Mouse (Mus musculus) heart, embryonic 15.5 days (tissue): Measurements from ENCODE around the gene Wdr66. TPM values are rescaled to one million over a fixed set of nuclear protein-coding genes. Genes with fewer than 3 reads are reported as not detected.

Experiments
- ATAC-seq: fragments of 200-750 bp; cut with Nextera tagmentation; replicated peaks from 2 replicates; pipeline ENCODE4 v1.8.0; 2017; ENCODE audit warnings: low read depth, moderate TSS enrichment; ENCODE audit not compliant: insufficient number of reproducible peaks, insufficient read depth, low FRiP score
- H3K27ac ChIP-seq: fragments of 300-500 bp; sonication (generic); 2 replicates; pipeline ENCODE4 v1.5.1; 2015; ENCODE audit warnings: mild to moderate bottlenecking, inconsistent platforms
- H3K27me3 ChIP-seq: fragments of 300-500 bp; sonication (generic); 2 replicates; pipeline ENCODE4 v1.6.1; 2015; ENCODE audit warnings: inconsistent platforms
- H3K36me3 ChIP-seq: fragments of 300-500 bp; sonication (generic); 2 replicates; pipeline ENCODE4 v1.6.1; 2015; ENCODE audit warnings: mild to moderate bottlenecking, inconsistent platforms
- H3K4me1 ChIP-seq: fragments of 300-500 bp; sonication (generic); replicated peaks from 2 replicates; pipeline ENCODE4 v1.6.1; 2015; ENCODE audit warnings: inconsistent platforms
- H3K4me2 ChIP-seq: fragments of 300-500 bp; sonication (generic); 2 replicates; pipeline ENCODE4 v1.6.1; 2015; ENCODE audit warnings: inconsistent platforms, mild to moderate bottlenecking, moderate library complexity
- H3K4me3 ChIP-seq: fragments of 300-500 bp; sonication (generic); 2 replicates; pipeline ENCODE4 v1.5.1; 2015; ENCODE audit warnings: mild to moderate bottlenecking, inconsistent platforms
- H3K9ac ChIP-seq: fragments of 300-500 bp; sonication (generic); 2 replicates; pipeline ENCODE4 v1.6.1; 2015; ENCODE audit warnings: mild to moderate bottlenecking, inconsistent platforms
- H3K9me3 ChIP-seq: fragments of 300-500 bp; sonication (generic); replicated peaks from 2 replicates; pipeline ENCODE4 v1.6.1; 2016; ENCODE audit warnings: inconsistent platforms
- WGBS: fragments of 180-500 bp; shearing (Covaris S2); methylation state at CpG from one replicate; pipeline ENCODE4 v1.1.7; 2015; ENCODE audit warnings: mixed read lengths; 5-methylcytosine and 5-hydroxymethylcytosine counted together
- polyA plus RNA-seq: library from polyadenylated mRNA; unstranded; fragments of >200 nt; fragmentation: Nextera tagmentation; extraction: Ambion mirVana; gene quantifications from 2 replicates; pipeline ENCODE4 v1.2.1, GENCODE M21; 2015

Wdr66 gene
- polyA plus RNA-seq, 1 experiment from 2014 or later, result 3.5 TPM

GRCm38 (mm10) chr5:123344963-123345852 is 93.3 kb downstream of the Wdr66 start:
- peak; percentile 44 for ATAC-seq
- WGBS, result under 1% methylated on average over 83 of the region's 87 CpGs
- peak overlapping the region; percentile 90 for H3K9ac ChIP-seq
- no peaks in the 10 kb centered on the region for H3K9me3 ChIP-seq
- peak overlapping the region; percentile 91 for H3K4me2 ChIP-seq
- no peaks in the 10 kb centered on the region for H3K36me3 ChIP-seq
- H3K27me3 ChIP-seq, result no peaks in the 10 kb centered on the region
- H3K4me3 ChIP-seq, result peak overlapping the region; percentile 88
- peak overlapping the region; percentile 97 for H3K27ac ChIP-seq
- H3K4me1 ChIP-seq, result peaks cover 36% of the 10 kb centered on the region

DNA sequence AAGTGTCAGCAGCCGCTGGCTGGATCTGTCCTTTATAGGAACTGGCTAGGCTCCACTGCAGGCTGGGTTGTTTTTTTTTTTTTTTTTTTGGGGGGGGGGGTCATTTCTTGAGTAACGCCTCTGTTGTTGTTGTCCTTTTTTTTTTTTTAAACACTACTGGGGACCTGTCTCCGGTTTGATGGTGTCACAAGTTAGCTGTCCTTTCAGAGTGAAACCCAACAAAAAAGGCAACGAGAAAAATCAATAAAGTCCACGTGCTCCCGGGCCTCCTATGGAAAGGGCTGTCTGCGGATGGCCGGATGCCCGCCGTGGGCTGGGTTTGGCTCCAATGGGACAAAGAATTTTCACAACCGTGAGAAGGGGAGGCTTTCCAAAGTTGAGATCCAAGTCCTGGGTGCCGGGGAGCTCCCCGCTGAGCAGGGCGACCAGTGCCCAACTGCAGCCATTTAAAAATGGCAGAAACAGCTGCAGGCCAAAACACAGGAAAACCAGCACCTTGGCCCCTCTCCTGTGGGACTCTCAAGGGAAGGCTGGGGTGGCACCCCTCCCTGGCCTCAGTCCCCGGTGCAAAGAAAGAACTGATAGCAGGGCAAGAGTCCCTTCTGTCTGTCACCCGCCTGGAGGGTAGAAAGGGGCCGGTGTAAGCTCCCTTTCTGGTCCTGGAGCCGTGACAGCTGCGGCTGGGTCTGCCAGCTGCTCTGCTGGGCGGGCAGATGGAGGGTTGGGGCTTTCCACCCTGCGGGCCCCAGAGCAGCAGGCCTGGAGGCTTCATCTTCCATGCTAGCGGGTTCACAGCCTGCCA is 94.2 kb downstream of the Wdr66 start:
- H3K27me3 ChIP-seq, result no peaks in the 10 kb centered on the region
- peak overlapping the region; percentile 91 for H3K4me2 ChIP-seq
- H3K9me3 ChIP-seq, result no peaks in the 10 kb centered on the region
- H3K4me1 ChIP-seq, result peaks cover 45% of the 10 kb centered on the region
- 3% methylated on average over 22 of the region's 22 CpGs for WGBS
- H3K27ac ChIP-seq, result peak overlapping the region; percentile 97
- peak overlapping the region; percentile 90 for H3K9ac ChIP-seq
- no peaks in the 10 kb centered on the region for H3K36me3 ChIP-seq
- ATAC-seq, result peak; percentile 38
- H3K4me3 ChIP-seq, result peak overlapping the region; percentile 88

GRCm38 (mm10) chr5:123346701-123347270 is 94.9 kb downstream of the Wdr66 start:
- WGBS, result 67% methylated on average over 7 of the region's 7 CpGs
- H3K4me1 ChIP-seq, result peaks cover 49% of the 10 kb centered on the region
- peak overlapping the region; percentile 88 for H3K4me3 ChIP-seq
- H3K27me3 ChIP-seq, result no peaks in the 10 kb centered on the region
- H3K4me2 ChIP-seq, result peak overlapping the region; percentile 91
- H3K36me3 ChIP-seq, result no peaks in the 10 kb centered on the region
- peak overlapping the region; percentile 48 for H3K9ac ChIP-seq
- no peak for ATAC-seq
- no peaks in the 10 kb centered on the region for H3K9me3 ChIP-seq
- H3K27ac ChIP-seq, result peak overlapping the region; percentile 97

DNA sequence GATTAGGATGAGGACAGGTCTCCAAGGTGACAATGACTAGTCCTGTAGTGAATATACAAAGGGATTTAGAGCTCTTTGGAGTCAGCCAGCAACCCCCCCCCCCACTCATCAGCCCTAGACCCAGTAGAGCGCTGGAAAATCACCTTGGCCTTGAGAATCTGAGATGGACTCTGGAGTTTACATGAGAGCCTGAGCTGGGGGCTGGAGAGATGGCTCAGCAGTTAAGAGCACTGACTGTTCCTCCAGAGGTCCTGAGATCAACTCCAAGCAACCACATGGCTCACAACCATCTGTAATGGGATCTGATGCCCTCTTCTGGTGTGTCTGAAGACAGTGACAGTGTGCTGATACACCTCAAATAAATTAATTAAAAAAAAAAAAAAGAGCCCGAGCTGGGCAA is 96.1 kb downstream of the Wdr66 start:
- Histone ChIP-seq H3K27me3 (no peaks in the 10 kb centered on the region), H3K9ac (no peak overlapping the region), H3K4me3 (no peak overlapping the region), H3K36me3 (no peaks in the 10 kb centered on the region), H3K4me1 (peaks cover 56% of the 10 kb centered on the region), H3K27ac (no peak overlapping the region), H3K4me2 (no peak overlapping the region), H3K9me3 (no peaks in the 10 kb centered on the region)
- ATAC-seq, result no peak
- 76% methylated on average over 2 of the region's 2 CpGs for WGBS

- Histone ChIP-seq H3K4me3 (no peak overlapping the region), H3K9me3 (no peaks in the 10 kb centered on the region), H3K36me3 (0 out of 2 replicates have a peak, but pooled peaks cover under 1% of the 10 kb centered on the region), H3K4me2 (no peak overlapping the region), H3K9ac (no peak overlapping the region), H3K4me1 (peaks cover 56% of the 10 kb centered on the region), H3K27ac (peak overlapping the region; percentile 32), H3K27me3 (no peaks in the 10 kb centered on the region)
- 45% methylated on average over 10 of the region's 10 CpGs for WGBS
- no peak for ATAC-seq
Observed at GRCm38 (mm10) chr5:123350386-123350785, 98.5 kb downstream of the Wdr66 start.

DNA sequence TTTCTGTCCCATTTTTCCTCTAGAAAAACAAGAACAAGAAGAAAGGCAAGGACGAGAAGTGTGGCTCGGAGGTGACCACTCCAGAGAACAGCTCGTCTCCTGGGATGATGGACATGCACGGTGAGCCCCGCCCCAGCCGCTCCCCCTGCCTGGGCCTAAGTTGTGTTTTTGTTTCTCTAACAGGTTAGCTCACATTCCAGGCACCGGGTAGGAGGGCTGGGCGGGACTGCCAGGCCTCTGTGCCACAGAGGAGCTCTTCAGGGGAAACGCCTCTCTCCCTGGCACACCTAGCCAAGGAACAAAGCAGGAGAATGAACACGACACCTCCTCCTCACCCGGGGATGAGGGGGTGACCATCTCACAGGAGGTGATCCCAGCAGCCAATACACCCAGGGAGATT is 104.0 kb downstream of the Wdr66 start:
- ATAC-seq, result no peak
- 79% methylated on average over 11 of the region's 11 CpGs for WGBS
- Histone ChIP-seq H3K4me1 (peaks cover 18% of the 10 kb centered on the region), H3K36me3 (peaks cover 43% of the 10 kb centered on the region), H3K4me2 (no peak overlapping the region), H3K9ac (no peak overlapping the region), H3K27ac (no peak overlapping the region), H3K4me3 (no peak overlapping the region), H3K9me3 (no peaks in the 10 kb centered on the region), H3K27me3 (no peaks in the 10 kb centered on the region)

GRCm38 (mm10) chr5:123357253-123357652 is 105.4 kb downstream of the Wdr66 start:
- no peak overlapping the region for H3K4me3 ChIP-seq
- ATAC-seq, result no peak
- H3K27ac ChIP-seq, result no peak overlapping the region
- peaks cover 55% of the 10 kb centered on the region for H3K36me3 ChIP-seq
- H3K9me3 ChIP-seq, result no peaks in the 10 kb centered on the region
- H3K27me3 ChIP-seq, result no peaks in the 10 kb centered on the region
- no peak overlapping the region for H3K4me2 ChIP-seq
- WGBS, result 89% methylated on average over 4 of the region's 4 CpGs
- H3K4me1 ChIP-seq, result peaks cover 12% of the 10 kb centered on the region
- H3K9ac ChIP-seq, result no peak overlapping the region

GRCm38 (mm10) chr5:123359431-123359830 is 107.5 kb downstream of the Wdr66 start:
- Histone ChIP-seq H3K27ac (no peak overlapping the region), H3K4me2 (no peak overlapping the region), H3K4me1 (peaks cover 7% of the 10 kb centered on the region), H3K9ac (no peak overlapping the region), H3K27me3 (no peaks in the 10 kb centered on the region), H3K9me3 (no peaks in the 10 kb centered on the region), H3K4me3 (no peak overlapping the region), H3K36me3 (peaks cover 64% of the 10 kb centered on the region)
- ATAC-seq, result no peak
- 87% methylated on average over 6 of the region's 6 CpGs for WGBS

DNA sequence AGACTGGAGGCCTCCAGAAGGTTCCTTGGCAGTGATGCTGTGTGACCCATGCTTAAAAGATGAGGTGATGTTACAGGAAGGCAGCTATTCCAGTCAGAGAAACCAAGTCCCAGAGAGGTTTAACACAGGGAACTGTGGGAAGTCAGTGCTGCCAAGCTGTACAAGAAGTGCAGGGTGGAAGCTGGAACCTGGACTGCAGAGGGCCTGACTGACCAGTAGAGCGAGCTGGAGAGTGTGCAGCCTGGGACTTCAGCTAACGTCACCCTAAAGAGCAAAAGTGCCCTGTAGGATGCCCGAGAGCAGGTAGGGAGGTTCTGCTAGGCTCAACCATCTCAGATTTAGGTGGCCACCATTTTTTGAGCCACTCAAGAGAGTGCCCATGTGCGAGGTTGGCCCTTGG is 111.0 kb downstream of the Wdr66 start:
- 84% methylated on average over 4 of the region's 4 CpGs for WGBS
- H3K4me1 ChIP-seq, result peaks cover 15% of the 10 kb centered on the region
- H3K36me3 ChIP-seq, result peaks cover 49% of the 10 kb centered on the region
- H3K4me3 ChIP-seq, result no peak overlapping the region
- no peaks in the 10 kb centered on the region for H3K27me3 ChIP-seq
- H3K9me3 ChIP-seq, result no peaks in the 10 kb centered on the region
- no peak overlapping the region for H3K4me2 ChIP-seq
- no peak for ATAC-seq
- H3K27ac ChIP-seq, result no peak overlapping the region
- H3K9ac ChIP-seq, result no peak overlapping the region

DNA sequence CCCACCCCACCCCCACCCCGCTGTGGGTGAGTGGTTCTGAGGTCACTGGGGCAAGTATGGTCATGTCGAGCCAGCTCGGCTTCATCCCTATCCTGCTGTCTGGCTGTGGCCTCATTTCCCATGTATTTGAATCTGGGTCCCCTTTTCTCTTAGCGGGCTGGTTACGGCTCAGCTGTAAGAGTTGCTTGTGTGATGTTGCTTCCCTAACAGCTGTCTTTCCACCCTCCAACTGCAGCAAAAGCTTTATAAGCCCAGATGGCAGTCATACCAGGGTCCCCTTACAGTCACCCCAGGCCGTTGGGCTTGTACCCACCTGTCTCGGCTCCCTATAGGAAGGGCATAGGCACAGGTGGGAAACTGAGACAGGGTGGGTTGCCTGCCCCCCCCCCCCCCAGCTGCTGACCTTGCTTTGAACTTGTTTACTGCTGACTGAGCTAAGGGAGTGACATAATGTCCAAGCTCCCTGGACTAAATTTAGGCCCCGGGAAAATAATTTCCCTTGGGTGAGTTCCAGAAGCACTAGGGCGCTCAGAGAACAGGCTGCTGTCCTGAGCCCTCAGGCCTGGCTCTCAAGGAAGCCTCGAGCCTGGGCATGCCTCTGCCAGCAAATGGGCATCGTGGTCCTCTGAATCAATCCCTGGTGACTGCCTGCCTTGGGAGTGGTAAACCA is 112.5 kb downstream of the Wdr66 start:
- peaks cover 33% of the 10 kb centered on the region for H3K36me3 ChIP-seq
- peak; percentile 77; the same call in 1 of the 2 replicates for ATAC-seq
- H3K9ac ChIP-seq, result no peak overlapping the region
- peak overlapping the region; percentile 94 for H3K27ac ChIP-seq
- H3K27me3 ChIP-seq, result no peaks in the 10 kb centered on the region
- H3K4me3 ChIP-seq, result no peak overlapping the region
- H3K4me1 ChIP-seq, result peaks cover 15% of the 10 kb centered on the region
- WGBS, result 43% methylated on average over 11 of the region's 11 CpGs
- no peak overlapping the region; the same call in 1 of the 2 replicates for H3K4me2 ChIP-seq
- no peaks in the 10 kb centered on the region for H3K9me3 ChIP-seq
